Mouse (Mus musculus): ENCODE measurements at regions not wholly inside any gene's neighbourhood (a gene's known extent, or its start where the extent isn't known, plus 50 kb on each side); places are given as distances from the start of the nearest gene placed in this dataset.

DNA sequence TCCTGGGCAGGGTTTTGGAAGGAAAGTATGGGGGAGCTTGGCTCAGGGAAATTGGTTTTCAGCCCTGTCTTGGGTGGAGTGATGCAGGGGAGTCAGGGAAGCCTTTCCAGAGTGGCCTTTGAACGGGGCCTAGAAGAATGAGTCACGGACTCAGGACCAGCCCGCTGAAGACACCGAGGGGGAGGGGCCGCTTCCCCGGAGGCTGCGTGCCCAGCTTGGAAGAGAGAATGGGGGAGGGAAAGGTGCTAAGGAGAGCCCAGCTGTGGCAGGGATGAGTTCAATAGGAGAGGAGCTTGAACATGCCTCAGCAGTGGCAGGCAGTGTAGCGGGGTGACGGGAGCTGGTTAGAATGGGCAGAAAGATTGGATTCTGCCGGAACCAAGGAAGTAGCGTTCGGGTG lies 337.8 kb downstream of the Zfp706 start:
- DNase-seq (ENCODE audit: low read depth, low spot score) = no peak

DNA sequence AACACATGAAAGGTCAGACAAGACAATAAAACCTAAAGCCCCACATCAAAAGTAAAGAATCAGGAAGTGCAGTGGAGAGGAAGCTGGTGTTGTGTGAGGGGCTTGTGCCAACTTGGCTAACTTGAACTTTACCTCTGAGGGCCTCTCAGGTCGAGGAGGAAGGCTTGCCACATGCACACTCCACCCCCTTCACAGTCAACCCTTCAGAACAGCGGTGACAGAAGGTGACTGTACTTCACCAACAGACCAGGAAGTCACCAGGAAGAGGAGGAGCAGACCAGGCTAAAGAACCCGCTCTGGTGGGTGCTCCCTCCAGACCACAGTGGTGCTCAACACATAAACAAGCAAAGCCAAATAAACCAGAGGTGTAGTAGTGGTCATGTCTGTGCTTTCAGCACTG lies 341.0 kb downstream of the Zfp706 start:
- DNase-seq (ENCODE audit: low read depth, low spot score) = no peak

DNA sequence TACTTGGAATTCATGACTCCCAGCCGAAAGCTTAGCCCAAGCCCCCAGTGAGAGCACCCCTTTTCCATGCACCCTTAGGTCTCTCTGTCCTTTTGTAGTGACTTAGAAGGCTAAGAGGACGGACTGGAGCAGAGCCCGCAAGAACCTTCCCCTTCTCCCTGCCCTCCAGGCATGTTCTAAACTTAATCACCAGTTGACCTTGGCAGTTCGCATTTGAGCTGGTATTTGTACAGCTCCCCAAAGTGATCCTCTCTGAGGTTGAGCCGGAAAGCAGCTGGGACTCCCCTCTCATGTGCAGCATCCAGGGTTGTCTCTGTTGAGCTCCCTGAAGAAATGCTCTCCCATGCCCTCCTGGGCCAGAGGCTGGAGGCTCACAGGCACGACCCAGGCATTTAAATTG lies 343.2 kb downstream of the Zfp706 start:
- no peak for DNase-seq (ENCODE audit: low read depth, low spot score)

DNA sequence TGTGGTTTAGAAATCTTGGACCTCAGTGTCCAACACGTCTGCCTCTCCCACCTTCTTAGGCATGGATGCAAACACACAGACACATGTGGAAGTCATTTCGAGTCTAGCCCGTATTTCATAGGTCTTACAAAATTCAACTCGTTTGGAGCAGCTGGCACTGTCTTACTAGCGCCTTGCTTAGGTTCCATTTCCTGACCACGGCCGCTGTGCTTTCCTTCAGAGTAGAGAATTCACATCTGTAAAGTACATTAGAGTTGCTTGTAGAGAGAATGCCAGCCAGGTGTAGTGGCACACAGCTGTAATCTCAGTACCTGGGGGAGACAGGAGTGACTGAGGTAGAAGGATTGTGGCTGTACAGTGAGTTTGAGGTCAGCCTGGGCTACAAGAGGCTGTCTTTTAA lies 346.6 kb downstream of the Zfp706 start:
- DNase-seq (ENCODE audit: low read depth, low spot score) = no peak
